In the genomic region with DNA sequence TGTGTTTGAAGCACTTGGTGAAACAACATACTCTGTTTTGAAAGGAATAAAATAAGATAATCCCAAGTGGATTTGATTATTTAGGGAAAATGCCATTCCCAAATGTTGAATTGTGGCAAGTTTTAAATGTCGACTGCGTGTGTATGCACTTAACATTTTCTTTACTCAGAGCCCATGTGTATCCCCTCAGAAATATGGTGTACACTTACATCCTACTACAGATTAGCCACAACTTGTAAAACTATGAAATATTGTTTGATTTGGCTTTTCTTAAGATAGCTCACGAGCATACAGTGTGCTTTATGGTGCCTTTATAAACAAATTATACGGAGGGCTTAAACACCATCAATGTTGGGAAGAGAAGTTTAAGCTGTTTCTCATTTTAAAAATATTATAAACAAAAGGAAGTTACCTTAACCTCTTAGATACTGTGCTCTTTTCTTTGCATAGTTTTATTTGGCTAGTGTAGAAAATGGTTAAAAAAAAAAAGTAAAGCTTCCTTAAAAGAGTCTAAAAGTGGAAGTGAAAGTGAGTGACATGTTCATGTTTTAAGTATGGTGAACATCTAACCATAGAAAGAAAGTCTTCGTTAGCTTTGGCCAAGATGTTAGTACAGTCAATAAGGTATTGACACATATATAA, we compare ENCODE assay signal across 8 mouse cellular contexts. TPM values are rescaled to one million over a fixed set of nuclear protein-coding genes. Genes with fewer than 3 reads are reported as not detected.
DNase-seq lines count a peak whose midpoint lies in the region; ATAC-seq and TF ChIP-seq lines count a peak whose summit lies in the region.

No protein-coding gene starts in this region.

- TF ChIP-seq CTCF in G1E (IDR thresholded peaks at IDR 0.05; ENCODE audit: low read depth, low read length) = no peak

- H3K4me2 ChIP-seq in heart, embryonic 13.5 days = peak overlapping the region; percentile 88
- peak overlapping the region; percentile 75 for H3K4me2 ChIP-seq in hindbrain, embryonic 12.5 days (replicated peaks)
- peak overlapping the region; percentile 59 for H3K4me2 ChIP-seq in midbrain, embryonic 11.5 days

- H3K4me1 ChIP-seq in heart, embryonic 13.5 days = peaks cover 13% of the 10 kb centered on the region
- peaks cover 28% of the 10 kb centered on the region for H3K4me1 ChIP-seq in G1E (ENCODE audit: insufficient read depth, low read depth, low read length)
- peaks cover 7% of the 10 kb centered on the region for H3K4me1 ChIP-seq in hindbrain, embryonic 12.5 days
- H3K4me1 ChIP-seq in midbrain, embryonic 11.5 days (ENCODE audit: control insufficient read depth, insufficient read depth, low read length) = peaks cover 10% of the 10 kb centered on the region

- intact Hi-C loops in heart, postnatal 25 days (cut with DNase I) = loop anchor here (2.0 kb wide), 1 partner anchor 123 kb away; no protein-coding TSS in a partner anchor

- H3K9me3 ChIP-seq in heart, embryonic 13.5 days = no peaks in the 10 kb centered on the region
- no peaks in the 10 kb centered on the region for H3K9me3 ChIP-seq in G1E (replicated peaks)
- no peaks in the 10 kb centered on the region for H3K9me3 ChIP-seq in hindbrain, embryonic 12.5 days (replicated peaks)
- no peaks in the 10 kb centered on the region for H3K9me3 ChIP-seq in midbrain, embryonic 11.5 days (ENCODE audit: control insufficient read depth, low read length)

- WGBS in heart, embryonic 13.5 days = 55% methylated on average over 5 of the region's 5 CpGs
- 73% methylated on average over 5 of the region's 5 CpGs for WGBS in hindbrain, embryonic 12.5 days
- WGBS in midbrain, embryonic 11.5 days = 74% methylated on average over 5 of the region's 5 CpGs

- no peak for DNase-seq in heart, postnatal 25 days (ENCODE audit: low spot score)
- no peak for DNase-seq in G1E (ENCODE audit: low spot score)
- peak; percentile 85 for DNase-seq in midbrain, embryonic 11.5 days (ENCODE audit: low spot score, missing footprints)
- DNase-seq in retina, postnatal 1 day = no peak
- no peak for DNase-seq in testis, postnatal 10 days (ENCODE audit: low spot score)
- DNase-seq in spleen, adult 18-20 months = no peak

- H3K27ac ChIP-seq in heart, embryonic 13.5 days (replicated peaks) = no peak overlapping the region
- no peak overlapping the region for H3K27ac ChIP-seq in hindbrain, embryonic 12.5 days
- no peak overlapping the region for H3K27ac ChIP-seq in midbrain, embryonic 11.5 days (ENCODE audit: low read depth, low read length)

- H3K27me3 ChIP-seq in heart, embryonic 13.5 days (replicated peaks) = no peaks in the 10 kb centered on the region
- H3K27me3 ChIP-seq in G1E (ENCODE audit: insufficient read depth, low read length) = no peaks in the 10 kb centered on the region
- H3K27me3 ChIP-seq in hindbrain, embryonic 12.5 days = no peaks in the 10 kb centered on the region
- H3K27me3 ChIP-seq in midbrain, embryonic 11.5 days (ENCODE audit: control insufficient read depth, insufficient read depth, low read length) = no peaks in the 10 kb centered on the region

- peaks cover 19% of the 10 kb centered on the region for H3K36me3 ChIP-seq in heart, embryonic 13.5 days
- H3K36me3 ChIP-seq in G1E (replicated peaks) = peaks cover 16% of the 10 kb centered on the region
- 0 out of 2 replicates have a peak, but pooled peaks cover 4% of the 10 kb centered on the region for H3K36me3 ChIP-seq in hindbrain, embryonic 12.5 days
- H3K36me3 ChIP-seq in midbrain, embryonic 11.5 days (ENCODE audit: control insufficient read depth, insufficient read depth, low read length) = 0 out of 2 replicates have a peak, but pooled peaks cover 3% of the 10 kb centered on the region

- peak overlapping the region; percentile 85 for H3K4me3 ChIP-seq in heart, embryonic 13.5 days
- H3K4me3 ChIP-seq in G1E (ENCODE audit: low read depth, low read length) = peak overlapping the region; percentile 93
- H3K4me3 ChIP-seq in hindbrain, embryonic 12.5 days = peak overlapping the region; percentile 94
- peak overlapping the region; percentile 88 for H3K4me3 ChIP-seq in midbrain, embryonic 11.5 days (ENCODE audit: low read depth, low read length)

- H3K9ac ChIP-seq in heart, embryonic 13.5 days = peak overlapping the region; percentile 96
- peak overlapping the region; percentile 99 for H3K9ac ChIP-seq in hindbrain, embryonic 12.5 days
- peak overlapping the region; percentile 6; the same call in 1 of the 2 replicates for H3K9ac ChIP-seq in midbrain, embryonic 11.5 days (ENCODE audit: low read length)

- no peak for ATAC-seq in heart, embryonic 13.5 days (ENCODE audit: extremely low read depth, insufficient number of reproducible peaks, low FRiP score, low TSS enrichment)
- ATAC-seq in G1E (ENCODE audit: extremely low read depth, insufficient number of reproducible peaks, low FRiP score, poor library complexity, severe bottlenecking) = no peak
- ATAC-seq in hindbrain, embryonic 12.5 days (ENCODE audit: low FRiP score) = no peak
- ATAC-seq in midbrain, embryonic 11.5 days (ENCODE audit: low FRiP score) = no peak

RNA-seq across cellular contexts. Expression of a gene that starts 2.2 kb away (rescaled TPM):
- 44.4 and 45.6 TPM in 2 replicates for polyA plus RNA-seq in heart, embryonic 13.5 days (2015; fragmentation: Nextera tagmentation; extraction: Ambion mirVana)
- 10 to 100 TPM; 21.2 to 24.0 TPM for total RNA-seq in heart, postnatal 25 days (2021)
- total RNA-seq in G1E (2014; fragmentation: Nextera tagmentation) (305 and 351 TPM in 2 replicates), G1E (2017) (36.6 and 49.0 TPM in 2 replicates)
- polyA plus RNA-seq in G1E (2012) = 38.8 and 41.8 TPM in 2 replicates
- polyA plus RNA-seq in hindbrain, embryonic 12.5 days (2016; fragmentation: Nextera tagmentation; extraction: Ambion mirVana) = 105 and 118 TPM in 2 replicates
- 61.9 and 66.9 TPM in 2 replicates for polyA plus RNA-seq in midbrain, embryonic 11.5 days (2014; fragmentation: Nextera tagmentation; extraction: Ambion mirVana)

RNA-seq across cellular contexts. Expression of a gene that starts 54.6 kb away (rescaled TPM):
- 61.6 and 61.9 TPM in 2 replicates for polyA plus RNA-seq in heart, embryonic 13.5 days (2015; fragmentation: Nextera tagmentation; extraction: Ambion mirVana)
- 10 to 100 TPM in 1 of 2 experiments, 1 to 10 TPM in 1; 9.0 to 11.1 TPM for total RNA-seq in heart, postnatal 25 days (2021)
- not detected in 2 replicates for total RNA-seq in G1E (2014; fragmentation: Nextera tagmentation)
- 0.11 TPM in 1 of 2 replicates, not detected in the other for total RNA-seq in G1E (2017)
- polyA plus RNA-seq in G1E (2012) = not detected in 2 replicates
- 58.2 and 59.8 TPM in 2 replicates for polyA plus RNA-seq in hindbrain, embryonic 12.5 days (2016; fragmentation: Nextera tagmentation; extraction: Ambion mirVana)
- 50.8 and 52.4 TPM in 2 replicates for polyA plus RNA-seq in midbrain, embryonic 11.5 days (2014; fragmentation: Nextera tagmentation; extraction: Ambion mirVana)

Comparison
In these comparisons a context has a peak if more than half of its experiments do, and no peak if none do; other contexts are left out.
1. H3K9ac ChIP-seq: peak in every context shown above with its lines; median percentile 99 in hindbrain, embryonic 12.5 days; 96 in heart, embryonic 13.5 days; 6 in midbrain, embryonic 11.5 days.
2. RNA of a gene that starts 54.6 kb away (polyA plus RNA-seq): 61.6 to 61.9 TPM in heart, embryonic 13.5 days, 58.2 to 59.8 TPM in hindbrain, embryonic 12.5 days and 50.8 to 52.4 TPM in midbrain, embryonic 11.5 days; not detected in G1E; every median in the first group is over 10 times any median in the second.
3. Peak in every context shown above with its lines, with median percentiles within 50 percentile points of each other: H3K4me2 ChIP-seq and H3K4me3 ChIP-seq.